Mouse (Mus musculus) spleen, postnatal 4 days (tissue): Measurements from ENCODE around the gene Rab26.
A peak's percentile ranks its signal among the peaks of the same experiment; 100 is the strongest.

Experiments used
- DNase-seq, 2 experiments: peaks; one replicate each; pipeline ENCODE4 v3.0.0; 2022; ENCODE audit warnings: low spot score in 2 of 2

The Rab26 gene

DNA sequence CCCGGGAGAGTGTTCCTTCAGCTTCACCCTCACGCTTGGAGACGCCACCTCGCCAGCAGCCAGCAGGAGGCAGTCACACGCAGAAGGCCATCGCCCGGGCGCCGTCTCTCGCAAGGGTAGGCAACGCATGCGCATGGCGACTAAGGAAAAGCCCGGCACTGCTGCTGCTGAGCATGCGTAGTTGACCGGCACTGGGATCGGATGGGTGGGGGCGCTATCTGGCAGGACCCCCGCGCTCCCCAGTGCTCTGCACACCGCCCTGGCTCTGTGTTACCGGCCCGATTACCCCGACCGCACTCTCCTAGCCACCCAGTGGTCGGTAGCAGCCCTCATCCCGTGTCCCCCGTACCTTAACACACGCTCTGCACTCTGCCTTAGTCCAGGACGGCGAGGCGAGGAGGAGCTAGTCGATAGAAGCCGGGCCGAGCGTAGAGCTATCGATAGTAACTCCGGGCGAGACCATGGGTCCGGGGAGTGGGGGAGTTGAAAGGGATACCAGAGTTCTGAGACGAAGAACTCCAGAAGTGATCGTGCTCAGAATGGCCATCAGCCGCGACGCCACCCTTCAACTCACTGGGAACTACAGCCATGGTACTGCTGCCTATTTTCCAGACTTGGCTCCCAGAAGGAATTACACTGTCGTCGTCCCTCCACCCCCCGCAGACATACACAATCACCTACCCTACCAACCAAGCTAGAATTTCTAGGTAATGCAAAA, 55.2 kb downstream of the Rab26 start, which contains the start of gene Mlst8:
TSS of gene Mlst8 (minus strand) at position 416 of the 718 bp plus-strand sequence.
- DNase-seq = peak; percentile 98 to 100

GRCm38 (mm10) chr17:24477985-24478600, 55.9 kb downstream of the Rab26 start:
- DNase-seq = no peak
